Mouse (Mus musculus): ENCODE data around the gene Sh3bgrl2.

DNA sequence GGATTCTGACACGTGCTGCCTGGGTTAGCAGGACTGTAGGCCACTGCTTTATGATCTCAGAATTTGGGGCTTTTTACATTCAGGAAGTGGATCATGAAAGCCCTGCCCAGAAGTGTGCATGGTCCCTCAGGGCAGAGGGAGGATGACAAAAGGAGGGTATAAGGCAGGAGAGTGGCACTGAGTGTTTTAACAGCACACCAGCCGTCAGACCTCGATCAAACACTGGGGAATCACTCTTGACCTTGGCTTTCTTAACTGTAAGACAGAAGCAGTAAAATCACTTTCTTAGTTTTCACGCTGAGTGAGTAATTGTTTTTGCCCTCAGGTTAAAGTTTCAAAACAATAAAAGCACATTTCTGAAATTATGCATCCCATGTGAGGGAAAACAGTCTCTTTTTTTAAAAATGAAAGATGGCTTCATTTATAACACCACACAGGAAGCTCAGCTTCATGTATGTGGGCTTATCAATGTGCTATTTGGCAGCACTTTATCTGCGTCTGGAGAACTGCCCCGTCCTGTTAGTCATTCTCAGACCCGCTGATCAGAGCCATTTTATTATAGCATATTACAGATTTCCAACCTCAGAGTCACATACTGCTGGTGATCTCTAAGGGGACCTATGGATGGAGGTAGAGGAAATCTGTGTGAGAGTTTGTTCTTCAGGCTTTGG lies 28.0 kb downstream of the Sh3bgrl2 start:
- TF ChIP-seq CTCF (IDR thresholded peaks at IDR 0.05; ENCODE audit: extremely low read depth, insufficient read length, insufficient replicate concordance, low read depth, low read length), result no peak
- TF ChIP-seq POLR2A (IDR thresholded peaks at IDR 0.05; ENCODE audit: low read depth, low read length), result no peak
